ENCODE assay signal across 8 mouse cellular contexts in the genomic region with DNA sequence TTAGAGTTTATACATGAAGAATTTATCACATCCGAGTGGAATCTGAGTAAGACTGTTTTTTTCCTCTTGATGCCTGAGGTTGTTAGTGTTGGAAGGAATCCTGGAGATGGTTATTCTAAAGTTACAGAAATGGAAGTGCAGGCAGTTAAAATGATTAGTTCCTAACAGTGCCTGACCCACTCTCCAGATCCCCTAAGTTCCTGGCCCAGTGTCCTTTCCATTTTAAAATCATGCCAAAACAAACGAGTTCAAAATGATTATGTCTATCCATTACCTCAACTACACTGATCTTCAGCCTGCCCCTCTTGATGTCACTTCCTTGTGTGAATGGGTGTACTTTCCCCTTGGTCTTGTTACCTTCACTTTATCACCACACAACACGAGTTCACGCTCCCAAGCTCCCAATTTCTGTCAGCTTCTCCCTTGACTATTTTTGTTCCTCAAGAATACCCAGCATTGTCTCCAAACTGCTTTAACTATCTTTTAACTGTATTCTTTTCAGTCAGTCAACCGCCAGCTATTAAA. TPM values are rescaled to one million over a fixed set of nuclear protein-coding genes. Genes with fewer than 3 reads are reported as not detected.
DNase-seq lines count a peak whose midpoint lies in the region; ATAC-seq lines count a peak whose summit lies in the region.
"Had no signal": no experiment of that assay in that cellular context is flagged by ENCODE, and none has a peak within 500 bp of the region (broad histone marks: within the 10 kb centered on the region; RNA-seq: fewer than 3 reads in every experiment).

No protein-coding gene starts in this region.

- H3K4me1 ChIP-seq in heart, embryonic 14.5 days (ENCODE audit: control insufficient read depth in 2 of 2, insufficient read depth in 2 of 2, low read length in 2 of 2): peaks cover 3 to 18% of the 10 kb centered on the region in 2 experiments; a peak in 3 of 4 replicates
- 0 out of 2 replicates have a peak, but pooled peaks cover 3% of the 10 kb centered on the region for H3K4me1 ChIP-seq in liver, embryonic 12.5 days

- H3K27me3 ChIP-seq in heart, embryonic 14.5 days (ENCODE audit: control insufficient read depth, insufficient read depth, low read length): peaks cover 6% of the 10 kb centered on the region; the same call in 1 of the 2 replicates
- peaks cover 62% of the 10 kb centered on the region for H3K27me3 ChIP-seq in liver, embryonic 12.5 days (replicated peaks)

- ATAC-seq in heart, embryonic 14.5 days (ENCODE audit: insufficient number of reproducible peaks, insufficient read depth, low FRiP score, low read depth): no peak
- no peak for ATAC-seq in liver, embryonic 12.5 days

- H3K9me3 ChIP-seq in heart, embryonic 14.5 days (ENCODE audit: control insufficient read depth, low read length): no peaks in the 10 kb centered on the region
- H3K9me3 ChIP-seq in liver, embryonic 12.5 days (replicated peaks): no peaks in the 10 kb centered on the region

- 41% methylated on average over 5 of the region's 5 CpGs for WGBS in heart, embryonic 14.5 days
- 42% methylated on average over 5 of the region's 5 CpGs for WGBS in liver, embryonic 12.5 days (ENCODE audit: insufficient replicate concordance)

- peak overlapping the region; percentile 87 to 96; a peak in 3 of 4 replicates for H3K4me3 ChIP-seq in heart, embryonic 14.5 days (ENCODE audit: control insufficient read depth in 1 of 2, insufficient read depth in 1 of 2, low read depth in 1 of 2, low read length in 2 of 2)
- H3K4me3 ChIP-seq in liver, embryonic 12.5 days: peak overlapping the region; percentile 57; the same call in 1 of the 2 replicates

- intact Hi-C loops in gastrocnemius, postnatal 14 days (cut with DNase I; ENCODE audit: low total_unique reads): no loop called here

- peak overlapping the region; percentile 88 for H3K4me2 ChIP-seq in heart, embryonic 14.5 days (ENCODE audit: low read length)
- peak overlapping the region; percentile 68 for H3K4me2 ChIP-seq in liver, embryonic 12.5 days

- H3K9ac ChIP-seq in heart, embryonic 14.5 days (ENCODE audit: low read length): peak overlapping the region; percentile 80
- no peak overlapping the region for H3K9ac ChIP-seq in liver, embryonic 12.5 days

- no peak overlapping the region for H3K27ac ChIP-seq in heart, embryonic 14.5 days (replicated peaks in 1 of 2; ENCODE audit: control insufficient read depth in 1 of 2, insufficient read depth in 1 of 2, low read depth in 2 of 2, low read length in 2 of 2)
- no peak overlapping the region for H3K27ac ChIP-seq in liver, embryonic 12.5 days
- H3K27ac ChIP-seq: macrophage had no signal

- DNase-seq in CD4-positive helper T cell, adult 2 months (ENCODE audit: low read depth, low spot score): peak; percentile 53
- peak; percentile 17 for DNase-seq in Muller cell, postnatal 12 days (ENCODE audit: inconsistent ontology term)
- no peak for DNase-seq in gastrocnemius, postnatal 14 days
- no peak for DNase-seq in spleen, postnatal 14 days (ENCODE audit: low spot score in 2 of 2)
- DNase-seq in left cerebral cortex, adult 18-20 months (ENCODE audit: low spot score in 2 of 2): no peak

- no peaks in the 10 kb centered on the region for H3K36me3 ChIP-seq in heart, embryonic 14.5 days (ENCODE audit: control insufficient read depth, insufficient read depth, low read length)
- no peaks in the 10 kb centered on the region for H3K36me3 ChIP-seq in liver, embryonic 12.5 days

RNA-seq across cellular contexts. Expression of gene Hdgfl3, which starts 1.7 kb away (rescaled TPM):
- 15.6 and 16.0 TPM in 2 replicates for polyA plus RNA-seq in heart, embryonic 14.5 days (2014; fragmentation: Nextera tagmentation; extraction: Ambion mirVana)
- 2.0 and 2.5 TPM in 2 replicates for polyA plus RNA-seq in liver, embryonic 12.5 days (2016; fragmentation: Nextera tagmentation; extraction: Ambion mirVana)
- total RNA-seq in gastrocnemius, postnatal 14 days (2021): 1 to 10 TPM; 3.7 to 4.3 TPM
- 10 to 100 TPM; 79.9 to 83.2 TPM for total RNA-seq in left cerebral cortex, adult 18-20 months (2021)

RNA-seq across cellular contexts. Expression of gene Bnc1, which starts 59.5 kb away (rescaled TPM):
- 4.8 and 6.3 TPM in 2 replicates for polyA plus RNA-seq in heart, embryonic 14.5 days (2014; fragmentation: Nextera tagmentation; extraction: Ambion mirVana)
- polyA plus RNA-seq in liver, embryonic 12.5 days (2016; fragmentation: Nextera tagmentation; extraction: Ambion mirVana): 1.8 and 1.9 TPM in 2 replicates
- total RNA-seq in gastrocnemius, postnatal 14 days (2021): not detected
- not detected for total RNA-seq in left cerebral cortex, adult 18-20 months (2021)
- polyA plus RNA-seq: macrophage had no signal

Comparison
In these comparisons a context has a peak if more than half of its experiments do, and no peak if none do; other contexts are left out.
1. DNase-seq: peak in CD4-positive helper T cell, adult 2 months (single experiment) and Muller cell, postnatal 12 days (single experiment); none in gastrocnemius, postnatal 14 days (single experiment), spleen, postnatal 14 days (0 of 2) and left cerebral cortex, adult 18-20 months (0 of 2).
2. RNA of gene Hdgfl3, which starts 1.7 kb away (total RNA-seq): 79.9 to 83.2 TPM in left cerebral cortex, adult 18-20 months; 3.7 to 4.3 TPM in gastrocnemius, postnatal 14 days; every median in the first group is over 10 times any median in the second.